Comparison of ENCODE assay signal across 15 mouse cellular contexts in genomic region chr12:83367486-83367885, GRCm38 (mm10).
"Had no signal": no experiment of that assay in that cellular context is flagged by ENCODE, and none has a peak within 500 bp of the region (broad histone marks: within the 10 kb centered on the region; RNA-seq: fewer than 3 reads in every experiment).

No protein-coding gene starts in this region.

- H3K4me2 ChIP-seq: kidney, embryonic 15.5 days; limb, embryonic 12.5 days; limb, embryonic 15.5 days; liver, embryonic 15.5 days; midbrain, embryonic 11.5 days had no signal

- H3K27me3 ChIP-seq: kidney, embryonic 15.5 days; limb, embryonic 12.5 days; limb, embryonic 15.5 days; liver, embryonic 15.5 days had no signal

- H3K4me3 ChIP-seq: kidney, embryonic 15.5 days; limb, embryonic 12.5 days; limb, embryonic 15.5 days; liver, embryonic 15.5 days had no signal

- H3K9me3 ChIP-seq: limb, embryonic 15.5 days; liver, embryonic 15.5 days had no signal

- DNase-seq: kidney, adult 2 months; kidney, postnatal 14 days; kidney, postnatal 4 days; left cerebral cortex, postnatal 4 days; lung, adult 2 months; lung, postnatal 14 days; lung, postnatal 4 days; midbrain, embryonic 14.5 days; thymus, adult 18-20 months; thymus, postnatal 4 days had no signal

- H3K4me1 ChIP-seq: kidney, embryonic 15.5 days; limb, embryonic 12.5 days; limb, embryonic 15.5 days had no signal

- H3K36me3 ChIP-seq: limb, embryonic 12.5 days; limb, embryonic 15.5 days had no signal

- H3K27ac ChIP-seq: kidney, embryonic 15.5 days; limb, embryonic 12.5 days; limb, embryonic 15.5 days; liver, embryonic 15.5 days had no signal

- H3K9ac ChIP-seq: kidney, embryonic 15.5 days; limb, embryonic 12.5 days; limb, embryonic 15.5 days; liver, embryonic 15.5 days had no signal
